Mouse (Mus musculus) lung, postnatal 0 days (tissue): ENCODE measurements around the gene Taf5.

Source experiments
- CTCF ChIP-seq: IDR thresholded peaks from 2 replicates; pipeline ENCODE4 v1.5.1; 2016; ENCODE audit warnings: antibody characterized with exemption, mild to moderate bottlenecking
- EP300 ChIP-seq: IDR thresholded peaks from 2 replicates; pipeline ENCODE4 v1.6.1; 2016; ENCODE audit warnings: antibody characterized with exemption, mild to moderate bottlenecking, control low read depth

GRCm38 (mm10) chr19:47043608-47044007 is 23.9 kb upstream of the Taf5 start:
- TF ChIP-seq CTCF (peak; percentile 56), EP300 (no peak)
